Mouse (Mus musculus) activated CD4-positive, CD25-positive, alpha-beta regulatory T cell, adult 9 weeks (primary cell): Measurements from ENCODE around the gene Gm28553. TPM values are rescaled to one million over a fixed set of nuclear protein-coding genes. Genes with fewer than 3 reads are reported as not detected.

Source experiments
- polyA plus RNA-seq: library from polyadenylated mRNA; unstranded; fragments of 100-300 nt; shearing (Covaris generic); gene quantifications from one replicate; pipeline ENCODE4 v1.2.1, GENCODE M21; 2017

Gm28553 gene
- polyA plus RNA-seq: not detected

GRCm38 (mm10) chrY:48856197-48856596 lies at the start of gene Gm28553:
Gm28553 (plus strand) TSS chrY:48856497.

